Mouse (Mus musculus) E14TG2a.4 (cell line): Measurements from ENCODE around the gene Efnb1.

Experiments
- H3K27me3 ChIP-seq: 2 replicates; pipeline ENCODE4 v1.6.1; 2014; ENCODE audit warnings: low read length, control low read depth; ENCODE audit not compliant: insufficient read depth
- H3K36me3 ChIP-seq: 2 replicates; pipeline ENCODE4 v1.6.1; 2014; ENCODE audit warnings: low read length, control low read depth; ENCODE audit not compliant: insufficient read depth
- H3K4me1 ChIP-seq: replicated peaks from 2 replicates; pipeline ENCODE4 v1.6.1; 2014; ENCODE audit warnings: low read depth, low read length, control low read depth
- H3K4me3 ChIP-seq: replicated peaks from 2 replicates; pipeline ENCODE4 v1.5.1; 2014; ENCODE audit warnings: mild to moderate bottlenecking, low read length
- H3K9me3 ChIP-seq: 2 replicates; pipeline ENCODE4 v1.6.1; 2014; ENCODE audit warnings: low read length, control low read depth
- CTCF ChIP-seq: conservative IDR thresholded peaks from 2 replicates; pipeline ENCODE4 v1.5.1; 2014; ENCODE audit warnings: low read length
- NANOG ChIP-seq: IDR thresholded peaks from 2 replicates; pipeline ENCODE4 v1.6.1; 2014; ENCODE audit warnings: borderline replicate concordance, low read length, mixed read lengths
- POU5F1 ChIP-seq: IDR thresholded peaks from 2 replicates; pipeline ENCODE4 v1.6.1; 2014; ENCODE audit warnings: low read length, borderline replicate concordance

Gene Efnb1

DNA sequence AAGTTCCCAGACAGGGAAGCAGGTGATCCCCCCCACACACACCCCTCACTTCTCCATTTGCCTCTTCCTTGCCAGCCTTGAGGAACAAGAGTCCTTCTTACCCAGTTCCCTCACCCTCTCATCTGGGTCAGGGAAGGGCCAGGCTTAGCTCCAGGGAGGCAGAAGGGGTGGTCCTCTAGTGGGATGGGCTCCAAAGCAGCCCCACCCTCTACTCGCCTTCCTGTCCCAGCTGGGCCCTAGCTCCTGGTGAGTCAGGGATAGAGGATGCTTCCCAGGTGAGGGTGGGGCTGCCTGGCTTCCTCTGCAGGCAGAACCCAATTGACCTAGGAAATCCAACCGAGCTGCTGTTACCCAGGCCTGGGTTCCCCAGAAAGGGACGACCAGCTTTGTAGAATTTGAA, 14.8 kb downstream of the Efnb1 start:
- H3K4me1 ChIP-seq, result peaks cover 42% of the 10 kb centered on the region
- H3K36me3 ChIP-seq, result no peaks in the 10 kb centered on the region
- peaks cover 62% of the 10 kb centered on the region for H3K27me3 ChIP-seq
- H3K4me3 ChIP-seq, result no peak overlapping the region
- H3K9me3 ChIP-seq, result peaks cover 4% of the 10 kb centered on the region; the same call in 1 of the 2 replicates
- TF ChIP-seq NANOG (no peak), POU5F1 (no peak), CTCF (no peak)

DNA sequence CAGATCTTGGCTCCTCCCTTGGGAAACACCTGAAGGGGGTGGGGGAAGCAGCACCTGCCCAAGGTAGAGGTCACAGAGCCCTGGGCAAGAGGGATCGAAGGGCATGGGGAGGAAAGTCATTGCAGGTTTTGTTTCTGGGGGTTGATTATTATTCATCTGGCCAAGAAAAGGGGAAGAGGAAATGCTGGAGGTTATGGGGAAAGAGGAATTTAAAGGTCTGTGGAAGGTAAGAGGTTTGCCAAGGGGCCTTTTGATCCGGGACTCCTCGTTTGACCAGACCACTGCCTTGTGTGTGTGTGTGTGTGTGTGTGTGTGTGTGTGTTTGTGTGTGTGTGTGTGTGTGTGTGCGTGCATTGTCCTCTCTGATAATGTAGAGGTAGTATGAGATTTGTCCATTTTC, 15.5 kb downstream of the Efnb1 start:
- peaks cover 42% of the 10 kb centered on the region for H3K4me1 ChIP-seq
- H3K9me3 ChIP-seq, result peaks cover 4% of the 10 kb centered on the region; the same call in 1 of the 2 replicates
- H3K36me3 ChIP-seq, result no peaks in the 10 kb centered on the region
- no peak overlapping the region for H3K4me3 ChIP-seq
- H3K27me3 ChIP-seq, result peaks cover 62% of the 10 kb centered on the region
- TF ChIP-seq POU5F1 (no peak), CTCF (no peak), NANOG (no peak)

DNA sequence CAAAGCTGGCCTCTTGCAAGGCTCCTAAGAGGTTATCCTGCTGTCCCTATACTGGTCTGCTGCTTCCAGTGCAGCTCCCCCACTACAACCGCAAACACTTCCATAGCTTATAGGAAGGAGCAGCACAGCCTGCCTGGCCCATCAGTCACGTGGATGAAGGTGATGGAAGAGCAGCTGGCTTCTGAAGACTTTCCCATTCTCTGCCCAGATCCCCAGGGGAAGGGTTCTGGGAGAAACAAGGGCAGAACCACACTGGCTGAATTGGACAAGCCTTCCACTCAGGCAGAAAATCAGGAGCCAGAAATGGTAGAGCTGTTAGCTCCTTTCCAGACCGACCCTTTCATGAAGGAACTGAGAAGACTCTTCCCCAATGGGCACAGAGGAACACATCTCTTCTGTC, 16.2 kb downstream of the Efnb1 start:
- Histone ChIP-seq H3K27me3 (peaks cover 62% of the 10 kb centered on the region), H3K4me1 (peaks cover 42% of the 10 kb centered on the region), H3K36me3 (no peaks in the 10 kb centered on the region), H3K9me3 (peaks cover 4% of the 10 kb centered on the region; the same call in 1 of the 2 replicates), H3K4me3 (no peak overlapping the region)
- no peak for TF ChIP-seq CTCF
- no peak for TF ChIP-seq POU5F1
- TF ChIP-seq NANOG, result no peak

DNA sequence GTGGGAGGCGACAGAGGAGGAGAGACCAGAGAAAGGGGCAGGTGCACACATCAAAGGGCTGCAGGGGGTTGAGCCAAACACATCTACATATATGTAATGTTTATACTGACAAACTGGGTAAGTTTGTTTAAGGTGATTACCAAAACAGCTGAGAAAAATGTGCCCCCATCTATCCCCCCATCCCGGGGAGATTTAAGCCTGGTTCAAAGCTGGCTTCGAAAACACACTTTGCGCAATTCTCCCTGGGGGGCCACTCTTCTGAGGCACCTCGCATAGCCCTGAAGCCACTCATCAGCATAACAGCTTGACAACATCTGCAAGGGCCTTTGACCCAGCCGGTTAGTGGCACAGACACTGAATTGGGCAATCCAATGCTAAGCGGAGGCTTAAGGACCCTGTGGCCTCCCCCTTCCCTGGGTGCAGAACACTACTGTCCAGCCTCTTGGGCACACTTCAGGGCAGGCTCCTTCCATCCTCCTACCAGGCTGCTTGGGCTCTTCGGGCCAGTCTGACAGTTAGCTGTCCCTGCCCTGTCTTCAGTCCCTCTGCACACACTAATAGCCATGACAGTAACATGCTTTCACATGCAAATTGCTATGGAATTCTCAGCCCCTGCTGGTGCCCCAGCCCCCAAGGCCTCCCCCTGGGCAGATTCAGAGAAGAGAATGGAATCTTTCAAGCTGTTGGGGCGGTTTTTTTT, 16.8 kb downstream of the Efnb1 start:
- Histone ChIP-seq H3K4me1 (peaks cover 42% of the 10 kb centered on the region), H3K4me3 (no peak overlapping the region), H3K36me3 (no peaks in the 10 kb centered on the region), H3K9me3 (peaks cover 4% of the 10 kb centered on the region; the same call in 1 of the 2 replicates), H3K27me3 (peaks cover 63% of the 10 kb centered on the region)
- TF ChIP-seq POU5F1, result no peak
- peak; percentile 35; the same call in 1 of the 2 replicates for TF ChIP-seq NANOG

DNA sequence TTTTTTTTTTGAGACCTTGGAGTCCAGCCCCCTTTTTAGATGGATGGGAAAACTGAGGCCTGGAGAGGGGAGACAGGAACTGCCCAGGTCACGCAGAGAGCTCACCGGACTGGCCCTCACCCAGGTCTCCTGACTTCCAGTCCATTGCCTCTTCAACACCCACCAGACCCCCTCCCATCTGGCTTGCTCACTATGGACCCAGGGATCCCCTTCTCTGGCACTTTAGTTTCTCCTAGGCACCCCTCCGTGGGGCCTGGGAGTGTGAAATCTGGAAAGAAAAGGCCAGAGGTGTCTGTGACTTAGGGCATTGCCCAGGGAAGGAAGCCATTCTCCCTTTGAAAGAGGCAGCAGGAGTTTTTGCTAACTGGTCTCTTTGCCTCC, 17.3 kb downstream of the Efnb1 start:
- peaks cover 42% of the 10 kb centered on the region for H3K4me1 ChIP-seq
- H3K4me3 ChIP-seq, result 0 out of 2 replicates have a peak overlapping the region, but pooled peaks have one; percentile 7
- H3K36me3 ChIP-seq, result no peaks in the 10 kb centered on the region
- H3K9me3 ChIP-seq, result peaks cover 4% of the 10 kb centered on the region; the same call in 1 of the 2 replicates
- no peak for TF ChIP-seq NANOG
- no peak for TF ChIP-seq POU5F1
- no peak for TF ChIP-seq CTCF
- peaks cover 69% of the 10 kb centered on the region for H3K27me3 ChIP-seq

DNA sequence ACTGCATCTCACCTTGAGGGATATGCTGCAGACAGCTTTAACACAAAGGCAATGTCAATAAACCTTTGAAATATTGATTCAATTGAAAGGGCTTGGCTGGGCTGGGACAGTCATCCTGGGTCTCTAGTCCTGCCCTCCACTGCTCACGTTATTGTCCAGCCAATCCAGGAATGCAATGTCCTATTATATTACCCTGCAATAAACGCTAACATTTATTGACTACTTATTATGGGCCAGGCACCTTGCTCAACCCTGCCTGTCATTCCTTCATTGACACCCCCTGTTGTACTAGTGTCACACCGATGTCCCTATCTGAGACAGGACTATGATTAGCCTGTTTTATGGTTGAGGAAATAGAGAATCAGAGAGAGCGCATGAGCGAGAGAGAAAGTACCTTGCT, 18.4 kb downstream of the Efnb1 start:
- peaks cover 42% of the 10 kb centered on the region for H3K4me1 ChIP-seq
- H3K36me3 ChIP-seq, result no peaks in the 10 kb centered on the region
- peaks cover 4% of the 10 kb centered on the region; the same call in 1 of the 2 replicates for H3K9me3 ChIP-seq
- TF ChIP-seq POU5F1 (no peak), CTCF (no peak), NANOG (no peak)
- H3K4me3 ChIP-seq, result no peak overlapping the region
- H3K27me3 ChIP-seq, result peaks cover 69% of the 10 kb centered on the region

DNA sequence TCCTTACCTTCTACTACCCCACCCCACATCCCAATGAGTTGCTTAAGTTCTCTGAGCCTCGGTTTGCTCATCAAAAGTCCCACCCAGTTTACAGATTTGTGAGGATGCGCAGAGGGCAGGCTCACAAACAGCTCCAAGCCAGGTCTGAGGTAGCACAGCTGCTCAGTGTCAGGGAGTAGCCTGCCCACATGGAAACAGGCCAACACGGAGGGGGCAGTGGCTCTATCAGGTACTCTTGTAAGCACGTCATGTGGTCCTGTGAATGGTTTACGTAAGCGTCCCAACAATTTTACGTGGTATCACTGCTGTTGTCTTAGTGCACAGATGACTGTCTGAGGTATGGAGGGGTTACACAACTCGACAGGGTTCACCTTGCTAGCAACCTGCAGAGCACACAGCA, 23.1 kb downstream of the Efnb1 start:
- peaks cover 4% of the 10 kb centered on the region; the same call in 1 of the 2 replicates for H3K9me3 ChIP-seq
- 0 out of 2 replicates have a peak, but pooled peaks cover 1% of the 10 kb centered on the region for H3K4me1 ChIP-seq
- peaks cover 85% of the 10 kb centered on the region for H3K27me3 ChIP-seq
- no peaks in the 10 kb centered on the region for H3K36me3 ChIP-seq
- TF ChIP-seq CTCF, result no peak
- no peak for TF ChIP-seq NANOG
- no peak for TF ChIP-seq POU5F1
- H3K4me3 ChIP-seq, result no peak overlapping the region

DNA sequence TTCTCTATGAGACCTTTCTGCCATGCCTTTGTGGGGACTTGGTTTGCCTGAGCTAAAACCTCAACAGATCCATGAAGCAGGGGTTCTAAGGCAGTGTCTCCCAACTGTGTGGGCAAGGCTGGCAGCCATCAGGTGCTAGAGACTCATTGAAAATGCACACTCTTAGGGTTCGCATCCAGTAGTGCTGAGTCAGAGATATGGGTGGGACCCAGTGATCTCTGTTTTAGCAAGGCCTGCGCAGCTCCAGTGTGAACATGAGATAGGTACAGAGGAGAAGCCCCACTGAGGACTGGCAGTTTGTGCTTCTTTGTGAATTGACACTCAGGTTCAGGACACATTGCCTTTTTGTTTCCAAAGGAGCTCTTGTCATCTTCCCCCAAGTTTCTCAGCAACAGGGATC, 28.2 kb downstream of the Efnb1 start:
- TF ChIP-seq POU5F1, result no peak
- TF ChIP-seq NANOG, result no peak
- no peak for TF ChIP-seq CTCF
- no peaks in the 10 kb centered on the region for H3K4me1 ChIP-seq
- H3K27me3 ChIP-seq, result peaks cover 52% of the 10 kb centered on the region
- no peaks in the 10 kb centered on the region for H3K9me3 ChIP-seq
- H3K4me3 ChIP-seq, result no peak overlapping the region
- H3K36me3 ChIP-seq, result no peaks in the 10 kb centered on the region

DNA sequence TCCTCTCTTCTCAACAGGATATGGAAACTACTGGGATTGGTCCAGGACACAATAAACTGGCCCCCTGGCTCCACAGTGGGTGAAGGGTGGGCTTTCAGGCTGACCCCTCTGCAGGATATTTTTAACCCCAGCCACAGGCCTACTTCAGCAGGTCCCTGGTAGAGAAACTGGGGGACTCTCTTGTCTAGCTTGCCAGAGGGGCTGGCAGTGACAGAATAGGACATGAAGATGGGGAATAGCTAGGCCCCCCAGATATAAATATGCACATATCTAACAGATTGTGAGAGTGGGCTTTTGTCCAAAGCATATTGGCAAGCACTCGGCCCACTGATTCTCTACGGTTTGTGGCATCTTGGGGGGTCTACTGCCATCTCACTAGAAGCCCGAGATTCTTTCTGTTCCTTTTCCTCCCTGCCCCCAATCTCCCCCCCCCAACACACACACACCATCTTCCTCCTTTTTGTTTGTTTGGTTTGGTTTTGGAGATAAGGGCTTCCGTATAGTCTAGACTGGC, 29.0 kb downstream of the Efnb1 start:
- Histone ChIP-seq H3K27me3 (peaks cover 47% of the 10 kb centered on the region), H3K9me3 (no peaks in the 10 kb centered on the region), H3K4me3 (no peak overlapping the region), H3K36me3 (no peaks in the 10 kb centered on the region), H3K4me1 (no peaks in the 10 kb centered on the region)
- TF ChIP-seq CTCF (no peak), POU5F1 (no peak), NANOG (no peak)
